Mouse (Mus musculus) forebrain, embryonic 14.5 days (tissue): Measurements from ENCODE around the gene Tapt1. TPM values are rescaled to one million over a fixed set of nuclear protein-coding genes. Genes with fewer than 3 reads are reported as not detected.
"Not testable (repeated sequence)": the region's sequence is repeated elsewhere in the genome, so short reads cannot be mapped to it uniquely, and the experiment has no call there.

Source experiments
- ATAC-seq: fragments of 200-750 bp; cut with Nextera tagmentation; 2 replicates; pipeline ENCODE4 v1.8.0; 2017; ENCODE audit warnings: mild to moderate bottlenecking, moderate library complexity
- DNase-seq: peaks from one replicate; pipeline ENCODE4 v3.0.0-alpha.2; 2015; ENCODE audit warnings: low spot score
- H3K27ac ChIP-seq: fragments of 300-500 bp; sonication (generic); 2 replicates; pipeline ENCODE4 v1.5.1; 2014; ENCODE audit warnings: low read depth, mild to moderate bottlenecking, control low read depth, low read length, moderate library complexity
- H3K27me3 ChIP-seq: fragments of 300-500 bp; sonication (generic); replicated peaks from 2 replicates; pipeline ENCODE4 v1.6.1; 2014; ENCODE audit warnings: low read length, control low read depth, mixed read lengths; ENCODE audit not compliant: control insufficient read depth, insufficient read depth
- H3K36me3 ChIP-seq: fragments of 300-500 bp; sonication (generic); 2 replicates; pipeline ENCODE4 v1.6.1; 2014; ENCODE audit warnings: low read length, control low read depth; ENCODE audit not compliant: control insufficient read depth, insufficient read depth
- H3K4me1 ChIP-seq: fragments of 300-500 bp; sonication (generic); 2 replicates; pipeline ENCODE4 v1.6.1; 2014; ENCODE audit warnings: antibody characterized with exemption, low read length, control low read depth; ENCODE audit not compliant: control insufficient read depth, insufficient read depth
- H3K4me2 ChIP-seq: fragments of 300-500 bp; sonication (generic); 2 replicates; pipeline ENCODE4 v1.6.1; 2014; ENCODE audit warnings: mild to moderate bottlenecking, control low read depth, low read length
- H3K4me3 ChIP-seq: fragments of 300-500 bp; sonication (generic); 2 replicates; pipeline ENCODE4 v1.5.1; 2014; ENCODE audit warnings: low read depth, low read length, control low read depth
- H3K9ac ChIP-seq: fragments of 300-500 bp; sonication (generic); 2 replicates; pipeline ENCODE4 v1.6.1; 2014; ENCODE audit warnings: mild to moderate bottlenecking, low read length, control low read depth, moderate library complexity
- H3K9me3 ChIP-seq: fragments of 300-500 bp; sonication (generic); replicated peaks from 2 replicates; pipeline ENCODE4 v1.6.1; 2016; ENCODE audit warnings: low read length, control low read depth, mixed read lengths; ENCODE audit not compliant: control insufficient read depth
- WGBS: fragments of 180-500 bp; shearing (Covaris S2); extraction: QIAGEN DNeasy Blood & Tissue Kit; methylation state at CpG from one replicate; pipeline ENCODE4 v1.1.7; 2014; 5-methylcytosine and 5-hydroxymethylcytosine counted together
- polyA plus RNA-seq: library from polyadenylated mRNA; unstranded; fragments of >200 nt; fragmentation: Nextera tagmentation; extraction: Ambion mirVana; gene quantifications from 2 replicates; pipeline ENCODE4 v1.2.1, GENCODE M21; 2014

Tapt1 gene
- polyA plus RNA-seq, 1 experiment from 2014 or later: 26.2 TPM

GRCm38 (mm10) chr5:44146437-44147332, 79.7 kb downstream of the Tapt1 start:
- Histone ChIP-seq H3K4me3 (no peak overlapping the region), H3K9ac (no peak overlapping the region), H3K27ac (no peak overlapping the region), H3K4me1 (no peaks in the 10 kb centered on the region), H3K36me3 (no peaks in the 10 kb centered on the region), H3K4me2 (no peak overlapping the region), H3K27me3 (no peaks in the 10 kb centered on the region), H3K9me3 (no peaks in the 10 kb centered on the region)
- DNase-seq: no peak
- WGBS: 87% methylated on average over 6 of the region's 6 CpGs
- ATAC-seq: no peak

- Histone ChIP-seq H3K9ac (no peak overlapping the region), H3K27me3 (no peaks in the 10 kb centered on the region), H3K27ac (no peak overlapping the region), H3K9me3 (no peaks in the 10 kb centered on the region), H3K36me3 (no peaks in the 10 kb centered on the region), H3K4me3 (no peak overlapping the region), H3K4me2 (no peak overlapping the region), H3K4me1 (no peaks in the 10 kb centered on the region)
- DNase-seq: peak; percentile 6
- no peak for ATAC-seq
- WGBS: 18% methylated on average over 8 of the region's 8 CpGs
Measured at GRCm38 (mm10) chr5:44143467-44144235, 82.8 kb downstream of the Tapt1 start.

GRCm38 (mm10) chr5:44127487-44127886, 98.9 kb downstream of the Tapt1 start:
- Histone ChIP-seq H3K4me1 (no peaks in the 10 kb centered on the region), H3K27me3 (no peaks in the 10 kb centered on the region), H3K9ac (no peak overlapping the region), H3K36me3 (no peaks in the 10 kb centered on the region), H3K9me3 (no peaks in the 10 kb centered on the region), H3K4me2 (no peak overlapping the region), H3K27ac (no peak overlapping the region), H3K4me3 (no peak overlapping the region)
- ATAC-seq: no peak
- 84% methylated on average over 4 of the region's 4 CpGs for WGBS
- no peak for DNase-seq

GRCm38 (mm10) chr5:44126574-44126973, 99.9 kb downstream of the Tapt1 start:
- not testable (repeated sequence) for H3K4me1 ChIP-seq, H3K4me3 ChIP-seq, H3K9ac ChIP-seq, H3K36me3 ChIP-seq, ATAC-seq, H3K9me3 ChIP-seq, H3K27me3 ChIP-seq, H3K4me2 ChIP-seq, H3K27ac ChIP-seq, DNase-seq
- 88% methylated on average over 8 of the region's 8 CpGs for WGBS

Other genes starting within 250 kb of the Tapt1 start
- 5.7 and 10.2 TPM in 2 replicates for gene Fgfbp1, start 244.8 kb downstream of the Tapt1 start, polyA plus RNA-seq
- gene Prom1, start 124.6 kb downstream of the Tapt1 start, polyA plus RNA-seq: 47.3 and 52.4 TPM in 2 replicates